Mouse (Mus musculus) megakaryocyte, embryonic 14.5 days (primary cell): ENCODE data around the gene Cd151.

Experiments
- FLI1 ChIP-seq: IDR thresholded peaks from 2 replicates; pipeline ENCODE4 v1.6.1; 2012; ENCODE audit warnings: low read length, inconsistent platforms, mixed read lengths
- GATA1 ChIP-seq: IDR thresholded peaks from 3 replicates; pipeline ENCODE4 v1.6.1; 2012; ENCODE audit warnings: mixed read lengths, low read length, inconsistent platforms, borderline replicate concordance

GRCm38 (mm10) chr7:141477578-141478269 is 10.5 kb downstream of the Cd151 start:
- no peak for TF ChIP-seq GATA1
- TF ChIP-seq FLI1 = no peak
